ENCODE assay signal across 7 mouse cellular contexts in genomic region chr17:86144537-86145078, GRCm38 (mm10). TPM values are rescaled to one million over a fixed set of nuclear protein-coding genes. Genes with fewer than 3 reads are reported as not detected.
DNase-seq lines count a peak whose midpoint lies in the region; ATAC-seq lines count a peak whose summit lies in the region.

No protein-coding gene starts in this region.

- no peaks in the 10 kb centered on the region for H3K27me3 ChIP-seq in erythroblast, embryonic 14.5 days (ENCODE audit: control insufficient read depth)
- H3K27me3 ChIP-seq in limb, embryonic 10.5 days (ENCODE audit: low read depth, poor library complexity, severe bottlenecking) = no peaks in the 10 kb centered on the region
- H3K27me3 ChIP-seq in midbrain, embryonic 16.5 days (ENCODE audit: control insufficient read depth, insufficient read depth, low read depth, low read length) = no peaks in the 10 kb centered on the region

- peak overlapping the region; percentile 79 for H3K4me3 ChIP-seq in erythroblast, embryonic 14.5 days (replicated peaks)
- H3K4me3 ChIP-seq in limb, embryonic 10.5 days = peak overlapping the region; percentile 79
- H3K4me3 ChIP-seq in midbrain, embryonic 16.5 days (ENCODE audit: low read depth, low read length) = peak overlapping the region; percentile 50

- peaks cover 29% of the 10 kb centered on the region for H3K36me3 ChIP-seq in erythroblast, embryonic 14.5 days (ENCODE audit: control insufficient read depth)
- H3K36me3 ChIP-seq in limb, embryonic 10.5 days = peaks cover 21% of the 10 kb centered on the region
- H3K36me3 ChIP-seq in midbrain, embryonic 16.5 days (ENCODE audit: control insufficient read depth, insufficient read depth, low read length) = no peaks in the 10 kb centered on the region; the same call in 1 of the 2 replicates

- H3K4me1 ChIP-seq in erythroblast, embryonic 14.5 days (ENCODE audit: control insufficient read depth) = peaks cover 31% of the 10 kb centered on the region
- peaks cover 14% of the 10 kb centered on the region for H3K4me1 ChIP-seq in limb, embryonic 10.5 days
- peaks cover 8% of the 10 kb centered on the region for H3K4me1 ChIP-seq in midbrain, embryonic 16.5 days (ENCODE audit: control insufficient read depth, insufficient read depth, low read length)

- H3K4me2 ChIP-seq in midbrain, embryonic 16.5 days (ENCODE audit: low read length) = peak overlapping the region; percentile 96

- WGBS in limb, embryonic 10.5 days = under 1% methylated on average over 33 of the region's 33 CpGs
- WGBS in midbrain, embryonic 16.5 days = under 1% methylated on average over 33 of the region's 33 CpGs

- intact Hi-C loops in left cerebral cortex, postnatal 4 days (cut with DNase I) = no loop called here

- ATAC-seq in activated CD4-positive, CD25-positive, alpha-beta regulatory T cell, adult 4 months = peak; percentile 58
- peak; percentile 87 for ATAC-seq in midbrain, embryonic 16.5 days

- peak overlapping the region; percentile 68 for H3K9ac ChIP-seq in midbrain, embryonic 16.5 days (ENCODE audit: low read depth, low read length)

- peak; percentile 10 to 32 for DNase-seq in left cerebral cortex, adult 18-20 months (ENCODE audit: low spot score in 2 of 2)
- DNase-seq in left cerebral cortex, postnatal 4 days = no peak
- peak; percentile 46 for DNase-seq in limb, embryonic 10.5 days (ENCODE audit: low spot score)
- no peak for DNase-seq in retina, postnatal 1 day

- H3K27ac ChIP-seq in limb, embryonic 10.5 days = peak overlapping the region; percentile 81
- H3K27ac ChIP-seq in midbrain, embryonic 16.5 days (ENCODE audit: low read length) = peak overlapping the region; percentile 59; the same call in 1 of the 2 replicates

- H3K9me3 ChIP-seq in erythroblast, embryonic 14.5 days (ENCODE audit: control insufficient read depth, low read length) = no peaks in the 10 kb centered on the region
- H3K9me3 ChIP-seq in limb, embryonic 10.5 days (replicated peaks) = no peaks in the 10 kb centered on the region
- H3K9me3 ChIP-seq in midbrain, embryonic 16.5 days (replicated peaks; ENCODE audit: control insufficient read depth, low read length, poor library complexity, severe bottlenecking) = no peaks in the 10 kb centered on the region

RNA-seq across cellular contexts. Expression of gene Srbd1, which starts 0.4 kb away (rescaled TPM):
- total RNA-seq in left cerebral cortex, adult 18-20 months (2021) = 10 to 100 TPM; 14.7 to 15.9 TPM
- 10 to 100 TPM; 23.9 to 24.4 TPM for total RNA-seq in left cerebral cortex, postnatal 4 days (2021)
- polyA plus RNA-seq in activated CD4-positive, CD25-positive, alpha-beta regulatory T cell, adult 4 months (2017; shearing (Covaris generic)) = 10 to 100 TPM in 1 of 2 experiments, 1 to 10 TPM in 1; 9.5 to 10.9 TPM
- polyA plus RNA-seq in erythroblast, embryonic 14.5 days (2012) = 0.67 and 0.76 TPM in 2 replicates
- 22.5 and 24.5 TPM in 2 replicates for polyA plus RNA-seq in limb, embryonic 10.5 days (2016; fragmentation: Nextera tagmentation; extraction: Ambion mirVana)
- 15.5 and 15.7 TPM in 2 replicates for polyA plus RNA-seq in midbrain, embryonic 16.5 days (2015; fragmentation: Nextera tagmentation; extraction: Ambion mirVana)

RNA-seq across cellular contexts. Expression of gene Prkce, which starts 23.0 kb away (rescaled TPM):
- 100 to 1,000 TPM; 270 to 276 TPM for total RNA-seq in left cerebral cortex, adult 18-20 months (2021)
- 100 to 1,000 TPM; 253 to 257 TPM for total RNA-seq in left cerebral cortex, postnatal 4 days (2021)
- 1 to 10 TPM; 2.1 to 2.9 TPM for polyA plus RNA-seq in activated CD4-positive, CD25-positive, alpha-beta regulatory T cell, adult 4 months (2017; shearing (Covaris generic))
- polyA plus RNA-seq in erythroblast, embryonic 14.5 days (2012) = 0.02 and 0.04 TPM in 2 replicates
- 4.3 and 4.9 TPM in 2 replicates for polyA plus RNA-seq in limb, embryonic 10.5 days (2016; fragmentation: Nextera tagmentation; extraction: Ambion mirVana)
- 34.8 and 41.5 TPM in 2 replicates for polyA plus RNA-seq in midbrain, embryonic 16.5 days (2015; fragmentation: Nextera tagmentation; extraction: Ambion mirVana)

Comparison
In these comparisons a context has a peak if more than half of its experiments do, and no peak if none do; other contexts are left out.
1. DNase-seq: peak in left cerebral cortex, adult 18-20 months (2 of 2) and limb, embryonic 10.5 days (single experiment); none in left cerebral cortex, postnatal 4 days (single experiment) and retina, postnatal 1 day (single experiment).
2. Peak in every context shown above with its lines, with median percentiles within 50 percentile points of each other: H3K4me3 ChIP-seq.